Mouse (Mus musculus) spleen, adult 2 months (tissue): ENCODE measurements around the gene Epha1.

Source experiments
- CTCF ChIP-seq: fragments of 200-500 bp; IDR thresholded peaks from 2 replicates; pipeline ENCODE4 v1.5.1; 2011; ENCODE audit warnings: mild to moderate bottlenecking, inconsistent platforms; ENCODE audit not compliant: insufficient read depth, insufficient read length, insufficient replicate concordance; ENCODE audit errors: extremely low read depth
- POLR2A ChIP-seq: fragments of 200-500 bp; IDR thresholded peaks from 2 replicates; pipeline ENCODE4 v1.6.1; 2011; ENCODE audit warnings: low read depth, low read length, inconsistent platforms

DNA sequence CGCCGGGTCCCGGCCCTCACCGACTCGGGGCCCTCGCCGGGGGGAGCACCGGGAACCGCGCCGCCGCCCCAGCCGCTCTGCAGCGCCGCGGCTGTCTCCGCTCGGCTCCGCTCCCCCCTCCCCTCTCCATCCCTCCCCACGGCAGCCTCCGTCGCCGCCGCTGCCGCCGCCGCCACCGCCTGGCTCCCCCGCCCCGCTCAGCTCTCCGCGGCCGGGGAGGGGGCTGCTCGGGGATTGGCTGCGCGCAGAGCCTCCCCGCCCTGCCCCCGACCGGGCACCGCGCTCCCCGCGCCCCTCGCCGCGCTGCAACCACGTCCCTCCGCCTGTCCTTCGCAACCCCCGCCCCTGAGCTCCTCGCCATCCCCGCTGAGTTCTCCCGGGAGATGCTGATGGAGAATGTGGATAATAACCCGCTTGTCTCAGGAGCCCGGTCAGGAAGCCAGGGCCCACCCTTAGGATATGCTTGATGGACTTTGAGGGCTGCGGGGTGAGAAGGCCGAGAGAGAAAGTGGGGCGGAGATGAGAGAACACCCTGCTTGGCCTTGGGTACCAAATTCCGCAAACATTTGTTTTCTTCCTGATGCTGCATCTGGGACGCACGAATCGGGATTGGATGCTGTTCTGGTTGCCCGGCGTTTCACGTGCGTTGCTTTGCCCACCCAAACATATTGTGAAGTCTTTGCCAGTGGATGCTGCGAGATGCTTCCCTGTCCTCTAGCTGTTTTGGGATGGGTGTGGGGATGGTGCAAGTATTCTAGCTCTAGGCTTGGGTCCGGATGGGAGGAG is 48.4 kb downstream of the Epha1 start, which contains the start of gene Fam131b:
- TF ChIP-seq CTCF: no peak
- TF ChIP-seq POLR2A: no peak
